Comparison of ENCODE assay signal across 16 mouse cellular contexts in the genomic region with DNA sequence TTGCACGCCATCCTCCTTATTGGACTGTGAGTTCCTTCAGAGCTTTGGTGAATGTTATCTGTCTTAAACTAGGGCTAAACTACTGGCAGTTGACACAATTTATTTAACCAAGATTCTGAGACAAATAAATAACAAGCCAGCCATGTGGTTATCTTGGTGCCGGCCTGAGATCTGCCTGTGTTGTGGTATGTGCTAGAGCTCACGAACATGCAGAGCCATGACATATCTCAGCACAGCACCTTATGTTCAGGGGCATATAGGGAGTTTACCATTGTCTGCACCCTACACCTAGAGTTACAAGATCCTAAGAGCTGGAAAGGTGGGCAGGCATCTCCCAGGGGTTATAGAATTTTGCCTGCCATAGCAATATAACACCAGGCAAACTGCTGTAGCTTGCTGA.
"Had no signal": no experiment of that assay in that cellular context is flagged by ENCODE, and none has a peak within 500 bp of the region (broad histone marks: within the 10 kb centered on the region; RNA-seq: fewer than 3 reads in every experiment).

No protein-coding gene starts in this region.

- H3K27me3 ChIP-seq: neural tube, embryonic 13.5 days had no signal

- H3K4me3 ChIP-seq: left cerebral cortex, adult 2 months; limb, embryonic 10.5 days; neural tube, embryonic 13.5 days had no signal

- H3K4me2 ChIP-seq: midbrain, embryonic 11.5 days; neural tube, embryonic 13.5 days had no signal

- H3K9me3 ChIP-seq: limb, embryonic 10.5 days; neural tube, embryonic 13.5 days had no signal

- DNase-seq: kidney, adult 11 months; kidney, adult 9 months; lung, adult 18-20 months; lung, postnatal 10 days; retina, postnatal 1 day; right cerebral cortex, postnatal 4 days; spleen, adult 18-20 months; thymus, adult 2 months; thymus, postnatal 25 days had no signal

- H3K27ac ChIP-seq: hindbrain, postnatal 0 days; kidney, postnatal 0 days; left cerebral cortex, adult 2 months; limb, embryonic 10.5 days; neural tube, embryonic 13.5 days had no signal

- ATAC-seq: hindbrain, postnatal 0 days; midbrain, embryonic 16.5 days had no signal

- H3K9ac ChIP-seq: neural tube, embryonic 13.5 days had no signal
